Mouse (Mus musculus): ENCODE data around the gene Capn6. TPM values are rescaled to one million over a fixed set of nuclear protein-coding genes. Genes with fewer than 3 reads are reported as not detected.

The Capn6 gene
- polyA plus RNA-seq (2017; shearing (Covaris generic)): 0.10 TPM

DNA sequence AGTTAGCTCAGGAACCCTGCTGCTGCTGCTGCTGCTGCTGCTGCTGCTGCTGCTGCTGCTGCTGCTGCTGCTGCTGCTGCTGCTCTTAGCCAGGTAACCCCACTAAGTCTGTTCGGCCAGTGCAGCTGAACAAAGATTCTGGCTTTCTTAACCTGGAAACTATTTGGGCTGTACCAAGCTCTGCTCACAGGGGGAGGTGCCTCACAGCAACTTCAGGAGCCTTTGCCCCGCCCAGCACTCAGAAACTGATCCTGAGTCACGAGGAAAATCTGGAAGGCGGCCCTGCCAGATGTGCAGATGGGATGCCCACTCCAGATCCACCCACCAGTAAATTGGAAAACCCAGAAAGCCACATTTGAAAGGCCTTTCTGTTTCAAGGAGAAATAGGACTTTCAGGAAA lies at the start of gene Capn6:
TSS of gene Capn6 (minus strand) at position 203 of the 400 bp plus-strand sequence.

Other genes starting within 250 kb of the Capn6 start
- 0.12 TPM for gene Dcx, start 105.9 kb upstream of the Capn6 start, polyA plus RNA-seq (2017; shearing (Covaris generic))

All from CD4-positive, CD25-positive, alpha-beta regulatory T cell (primary cell).